Mouse (Mus musculus) left cerebral cortex, adult 18-20 months (tissue): ENCODE data around the gene Tada3. TPM values are rescaled to one million over a fixed set of nuclear protein-coding genes. Genes with fewer than 3 reads are reported as not detected.
"Not testable (repeated sequence)": the region's sequence is repeated elsewhere in the genome, so short reads cannot be mapped to it uniquely, and the experiment has no call there.

ENCODE experiments used
- DNase-seq, 2 experiments: peaks; one replicate each; pipeline ENCODE4 v3.0.0; 2021 to 2022; ENCODE audit warnings: low spot score in 2 of 2, mixed read lengths in 1 of 2
- microRNA-seq, 2 experiments: library from miRNA; unstranded; fragments of <30 nt; microRNA quantifications; one replicate each; pipeline ENCODE4 v1.2.0; 2021
- total RNA-seq, 2 experiments: library from RNA; stranded (reverse); gene quantifications; 2 replicates each; pipeline ENCODE4 v1.2.3; 2021

Tada3 gene
- total RNA-seq, 2 experiments from 2014 or later = 46.8 to 53.7 TPM

DNA sequence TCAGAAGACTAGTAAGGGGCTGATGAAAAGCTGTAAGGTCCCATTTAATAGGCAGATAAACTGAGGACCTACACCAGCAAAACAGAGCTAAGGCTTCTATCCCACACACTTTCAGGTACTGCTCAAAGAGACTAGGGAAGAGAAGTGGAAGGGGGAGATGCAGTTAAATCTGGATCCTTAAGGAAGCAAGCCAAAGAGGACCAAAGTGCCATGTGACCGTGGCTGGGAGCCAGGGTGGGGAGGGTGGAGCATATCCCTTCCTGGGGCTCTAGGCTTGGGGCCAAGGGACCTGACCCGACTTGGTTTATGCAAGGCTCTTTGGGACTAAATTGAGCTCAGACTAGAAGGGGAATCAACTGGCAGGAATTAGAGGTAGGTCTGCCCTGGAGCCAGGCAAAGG, 33.4 kb downstream of the Tada3 start:
- DNase-seq = peak in 1 of 2 experiments; percentile 24

DNA sequence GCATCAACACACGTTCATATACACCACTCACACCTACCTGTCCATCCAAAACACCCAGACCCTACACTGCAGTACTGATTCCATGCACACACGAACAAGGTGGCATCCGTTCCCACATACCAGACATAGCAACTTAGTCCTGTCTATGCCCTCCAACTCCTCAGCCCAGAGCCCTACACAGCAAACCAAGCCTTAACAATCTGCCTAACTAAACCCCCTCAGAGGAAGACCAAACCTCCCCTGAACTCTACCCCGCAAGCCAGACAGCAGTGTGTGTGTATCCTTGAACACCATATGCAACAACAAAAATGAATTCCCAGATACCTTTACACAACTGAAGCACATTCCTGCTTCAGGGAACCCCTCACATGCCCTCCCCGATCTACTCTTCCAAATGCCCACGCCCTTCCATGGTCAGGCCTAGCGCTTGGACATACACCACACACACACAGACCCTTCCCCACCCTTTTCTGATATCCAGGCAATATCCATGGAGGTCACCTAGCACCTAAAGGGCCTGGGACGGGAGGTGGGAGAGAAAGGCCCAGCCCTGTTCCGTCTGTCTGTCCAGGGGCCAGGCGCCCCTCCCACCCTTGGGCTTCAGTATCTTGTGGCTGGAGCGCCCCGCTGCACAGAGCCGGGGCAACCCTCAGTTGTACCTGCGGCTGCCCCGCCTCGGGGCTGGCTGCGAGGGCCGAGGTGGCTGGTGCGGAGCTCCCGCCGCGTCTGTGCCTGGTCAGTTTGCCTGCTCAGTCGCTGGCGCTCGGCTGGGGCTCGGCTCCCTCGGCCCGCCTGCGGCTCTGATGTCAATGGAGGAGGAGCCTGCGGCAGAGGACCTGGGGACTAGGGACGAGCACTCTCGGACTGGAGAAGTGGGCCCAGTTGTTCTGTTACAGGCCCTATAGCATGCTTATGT, 34.2 kb downstream of the Tada3 start, which contains the start of gene Camk1:
Camk1 (minus strand) TSS at position 808 of the 916 bp plus-strand sequence.
- DNase-seq = peak; percentile 72 to 84

DNA sequence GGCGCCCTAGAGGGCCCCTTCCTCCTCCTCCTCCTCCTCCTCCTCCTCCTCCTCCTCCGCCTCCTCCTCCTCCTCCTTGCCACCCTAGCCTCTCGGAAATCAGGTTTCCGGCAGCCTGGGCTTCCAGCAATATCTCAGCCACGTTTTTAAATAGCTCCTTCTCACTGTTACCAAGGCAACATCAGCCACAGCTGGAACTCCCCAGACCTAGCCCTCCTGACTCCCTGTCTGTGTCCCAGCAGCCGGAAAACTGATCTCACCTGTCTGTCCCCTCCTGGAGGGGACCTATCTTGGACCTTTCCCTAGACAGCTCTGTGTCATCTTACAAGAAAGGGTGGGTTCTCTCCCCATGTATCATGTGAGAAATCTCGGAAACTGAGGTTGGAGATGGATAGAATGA, 35.4 kb downstream of the Tada3 start:
- no peak for DNase-seq

DNA sequence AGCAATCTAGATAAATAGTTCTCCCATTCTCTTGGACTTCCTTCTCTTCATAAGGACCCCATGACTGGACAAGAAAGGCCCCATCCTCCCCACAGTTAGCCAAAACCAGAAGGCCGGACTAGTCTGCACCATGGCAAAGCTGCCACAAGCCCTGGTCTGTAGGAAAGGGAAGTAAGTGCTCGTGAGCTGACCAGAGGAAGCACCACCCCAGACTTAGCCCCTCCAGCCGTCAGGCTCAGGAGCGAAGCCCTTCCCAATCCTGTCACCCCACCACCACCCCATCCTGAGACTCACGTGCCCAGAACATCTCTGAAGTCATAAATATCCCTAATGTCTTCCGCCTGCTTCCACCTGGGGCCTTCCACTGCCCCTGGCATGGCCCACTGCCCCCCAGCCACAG, 36.1 kb downstream of the Tada3 start:
- no peak for DNase-seq

DNA sequence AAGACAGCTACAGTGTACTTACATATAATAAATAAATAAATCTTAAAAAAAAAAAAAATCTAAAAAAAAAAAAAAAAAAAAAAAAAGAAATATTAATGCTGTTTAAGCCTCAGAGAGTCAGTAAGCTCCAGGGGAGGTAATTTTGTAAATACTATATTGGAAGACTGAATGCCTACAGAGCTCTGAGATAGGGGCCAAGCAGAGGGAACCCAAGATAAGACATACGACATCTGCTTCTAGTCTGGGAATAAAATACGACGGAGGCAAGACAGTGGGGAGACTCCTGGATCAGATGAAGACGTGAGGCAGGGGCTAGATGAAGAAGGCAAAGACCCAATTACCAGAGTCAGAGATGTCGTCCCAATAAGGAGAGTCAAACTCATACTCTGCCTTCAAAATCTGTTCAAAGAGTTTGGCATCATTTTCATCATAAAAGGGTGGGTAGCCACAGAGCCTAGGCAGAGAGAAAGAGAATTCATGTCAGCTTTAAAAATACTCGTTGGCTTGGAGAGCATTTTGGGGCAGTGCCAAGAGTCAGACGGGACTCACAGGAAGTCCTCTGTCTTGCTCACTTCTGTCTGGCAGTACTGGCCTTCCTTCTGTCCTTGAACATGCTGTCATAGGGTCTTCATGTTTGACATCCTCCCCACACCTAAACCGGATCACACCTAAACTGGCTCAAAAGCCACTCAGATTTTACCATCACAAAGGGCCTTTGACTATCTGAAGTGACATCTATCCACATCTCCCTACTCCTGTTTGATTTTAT, 40.6 kb downstream of the Tada3 start:
- no peak for DNase-seq

DNA sequence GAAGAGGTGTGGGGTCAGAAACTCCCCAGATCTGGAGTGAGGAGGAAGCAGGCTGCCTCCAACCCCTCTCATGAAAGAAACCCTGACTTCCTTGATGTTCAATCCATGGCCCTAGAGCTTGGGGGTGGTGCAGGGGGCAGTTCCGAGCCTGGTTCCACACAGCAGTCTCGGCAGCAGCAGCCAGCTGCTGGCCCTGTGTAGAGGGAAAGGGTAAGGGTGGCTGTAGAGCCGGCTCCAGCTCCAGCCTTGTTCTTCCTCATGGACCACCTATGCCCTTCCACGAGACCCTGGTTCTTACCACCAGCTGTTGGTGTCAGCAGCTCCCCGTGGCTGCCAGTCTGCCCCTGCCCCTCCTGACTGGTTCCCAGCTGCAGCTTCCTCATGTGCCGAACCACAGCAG, 43.5 kb downstream of the Tada3 start:
- DNase-seq = no peak

DNA sequence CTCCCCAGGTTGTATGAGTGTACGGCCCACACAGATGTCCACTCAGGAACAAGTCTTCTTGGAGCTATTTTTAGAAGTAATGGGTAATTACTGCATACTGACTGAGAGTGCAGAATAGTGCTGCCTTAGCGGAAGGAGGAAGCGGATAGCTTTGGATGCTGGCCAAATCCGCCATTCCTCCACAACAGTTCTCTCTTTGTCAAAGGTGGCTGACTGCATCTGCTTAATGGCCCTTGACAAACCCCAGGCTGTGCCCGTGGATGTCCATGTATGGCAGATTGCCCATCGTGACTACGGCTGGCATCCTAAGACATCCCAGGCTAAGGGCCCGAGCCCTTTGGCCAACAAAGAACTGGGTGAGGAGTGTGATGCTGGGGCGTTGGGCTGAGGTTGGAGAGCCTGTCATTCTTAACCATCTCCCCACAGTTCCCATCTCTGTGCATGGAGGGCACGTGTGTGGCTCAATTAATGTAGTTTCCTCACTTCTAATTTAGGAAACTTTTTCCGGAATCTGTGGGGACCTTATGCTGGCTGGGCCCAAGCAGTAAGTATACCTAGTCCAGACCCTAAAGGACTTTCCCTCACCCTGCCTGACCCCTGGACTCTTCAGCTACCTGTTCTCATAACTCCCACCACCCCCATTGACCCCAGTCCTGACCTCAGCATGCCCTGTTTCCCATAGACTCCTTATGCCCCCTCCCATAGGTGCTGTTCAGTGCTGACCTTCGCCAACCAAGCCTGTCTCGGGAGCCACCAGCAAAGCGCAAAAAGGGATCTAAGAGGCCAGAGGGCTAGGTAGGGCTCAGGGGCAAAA, 44.3 kb downstream of the Tada3 start:
- DNase-seq = peak; percentile 36 to 55

DNA sequence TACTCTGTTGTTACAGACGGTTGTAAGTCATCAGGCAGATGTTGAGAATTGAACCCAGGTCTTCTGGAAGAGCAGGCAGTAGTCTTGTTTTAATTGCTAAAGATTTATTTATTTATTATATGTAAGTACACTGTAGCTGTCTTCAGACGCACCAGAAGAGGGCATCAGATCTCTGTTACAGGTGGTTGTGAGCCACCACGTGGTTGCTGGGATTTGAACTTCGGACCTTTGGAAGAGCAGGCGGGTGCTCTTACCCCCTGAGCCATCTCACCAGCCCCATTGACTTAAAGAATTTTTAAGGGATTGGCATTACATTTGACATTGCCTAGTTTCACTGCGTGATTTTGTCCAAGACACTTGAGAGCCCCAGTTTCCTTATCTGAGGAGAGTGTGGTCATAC, 44.9 kb downstream of the Tada3 start:
- DNase-seq = not testable (repeated sequence)

DNA sequence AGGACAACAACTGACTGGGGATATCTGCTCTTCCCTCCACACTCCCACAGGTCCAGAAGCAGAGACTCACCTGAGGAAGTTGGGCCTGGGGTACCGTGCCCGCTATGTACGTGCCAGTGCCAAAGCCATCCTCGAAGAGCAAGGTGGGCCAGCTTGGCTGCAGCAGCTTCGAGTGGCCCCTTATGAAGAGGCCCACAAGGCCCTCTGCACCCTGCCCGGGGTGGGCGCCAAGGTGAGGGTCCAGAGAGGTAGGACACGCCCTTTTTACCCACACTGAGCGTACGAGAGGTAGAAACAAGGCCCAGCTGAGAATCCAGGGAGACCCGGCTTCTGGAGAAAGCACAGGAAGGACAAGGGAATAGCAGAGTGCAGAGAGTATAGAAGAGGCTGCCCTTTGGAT, 46.0 kb downstream of the Tada3 start:
- DNase-seq = no peak

DNA sequence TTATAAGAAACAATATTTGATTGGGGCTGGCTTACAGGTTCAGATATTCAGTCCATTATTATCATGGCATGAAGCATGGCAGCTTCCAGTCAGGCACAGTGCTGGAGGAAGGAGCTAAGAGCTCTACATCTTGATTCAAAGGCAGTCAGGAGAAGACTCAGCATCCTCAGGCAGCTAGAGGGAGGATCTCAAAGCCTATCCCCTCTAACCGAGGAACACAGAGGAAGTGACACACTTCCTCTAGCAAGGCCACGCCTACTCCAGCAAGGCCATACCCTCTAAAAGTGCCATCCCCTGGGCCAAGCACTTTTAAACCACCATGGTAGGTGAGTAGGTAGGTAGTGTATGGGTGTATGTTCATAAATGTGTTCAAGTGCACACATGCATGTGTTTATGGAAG, 47.1 kb downstream of the Tada3 start:
- DNase-seq = no peak

DNA sequence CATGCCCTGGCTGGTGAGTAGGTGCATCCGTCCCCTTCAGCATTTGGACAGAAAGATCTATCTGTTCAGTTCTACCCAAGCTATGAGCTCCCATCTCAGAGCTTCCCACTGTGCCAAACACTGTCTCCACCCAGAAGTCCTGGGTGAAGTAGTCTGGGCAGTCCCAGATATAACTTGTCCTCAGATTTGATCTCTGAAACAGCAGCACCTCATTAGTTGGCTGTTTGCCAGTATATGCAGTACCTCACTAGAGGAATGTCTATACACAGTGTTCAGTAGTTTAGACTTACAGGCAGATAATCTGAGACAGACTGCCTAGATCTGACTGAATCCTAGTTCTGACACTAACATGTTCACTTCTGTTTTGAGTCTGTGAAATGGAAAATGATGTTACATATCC, 48.3 kb downstream of the Tada3 start:
- DNase-seq = no peak

DNA sequence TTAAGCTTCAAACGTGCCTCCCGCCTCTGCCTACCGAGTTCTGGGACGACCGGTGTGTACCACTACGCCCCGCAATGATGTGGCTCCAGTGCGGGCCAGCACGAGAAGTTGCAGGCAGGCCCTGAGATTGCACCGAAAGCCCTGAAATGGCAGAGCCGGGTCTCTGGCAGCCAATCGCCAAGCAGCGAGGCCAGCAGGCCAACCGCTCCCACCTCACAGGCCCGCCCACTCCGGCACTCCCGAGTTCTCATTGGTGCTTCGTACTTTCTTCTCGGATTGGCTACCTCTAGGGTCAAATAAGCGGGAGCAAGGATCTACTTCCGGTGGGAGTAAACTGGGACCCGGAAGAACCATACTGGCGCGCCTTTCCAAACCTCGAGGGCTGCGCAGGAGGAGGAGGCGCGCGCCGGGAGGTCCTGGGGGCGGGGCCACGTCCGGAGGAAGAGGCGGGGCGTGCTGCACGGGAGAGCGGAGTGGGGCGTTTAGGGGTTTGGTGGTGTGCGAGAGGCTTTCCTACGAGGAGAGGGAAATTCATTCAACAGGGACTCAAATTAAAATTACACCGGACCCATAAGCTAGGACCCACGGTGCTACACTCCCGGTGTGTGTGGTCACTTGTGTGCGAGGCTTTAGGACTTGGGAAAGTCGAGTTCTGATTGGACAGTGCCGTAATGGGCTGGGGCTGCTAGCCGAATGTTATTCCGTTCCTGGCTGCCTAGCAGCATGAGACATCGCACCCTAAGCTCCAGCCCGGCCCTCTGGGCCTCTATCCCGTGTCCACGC, 51.0 kb downstream of the Tada3 start, which contains the start of gene Ogg1:
Ogg1 (plus strand) TSS at position 440 of the 783 bp plus-strand sequence.
- peak; percentile 95 to 99 for DNase-seq

Small RNAs within 50 kb of the gene (microRNA-seq; reads per million reads assigned to microRNA genes)
- gene Gm24387 = 0 reads per million in 2 experiments

Other genes with a start within 250 kb of the Tada3 start
- 10 to 100 TPM; 70.8 to 71.8 TPM for gene Lhfpl4, start 182.5 kb downstream of the Tada3 start, total RNA-seq
- 10 to 100 TPM; 13.8 to 18.4 TPM for gene Mtmr14, start 140.0 kb downstream of the Tada3 start, total RNA-seq
- gene Cpne9, start 95.6 kb downstream of the Tada3 start, total RNA-seq = 10 to 100 TPM; 67.8 to 89.1 TPM
- 10 to 100 TPM; 29.1 to 31.2 TPM for gene Brpf1, start 70.7 kb downstream of the Tada3 start, total RNA-seq
- gene Ogg1, start 50.9 kb downstream of the Tada3 start, total RNA-seq = 1 to 10 TPM; 7.4 to 7.9 TPM
- 100 to 1,000 TPM; 124 to 128 TPM for gene Camk1, start 33.9 kb downstream of the Tada3 start, total RNA-seq
- gene Arpc4, start 232 bp upstream of the Tada3 start, total RNA-seq = 100 to 1,000 TPM; 256 to 267 TPM
- 10 to 100 TPM; 11.2 to 12.5 TPM for gene Ttll3, start 11.4 kb upstream of the Tada3 start, total RNA-seq
- gene Rpusd3, start 41.5 kb upstream of the Tada3 start, total RNA-seq = 10 to 100 TPM; 14.7 to 19.8 TPM
- gene Cidec, start 57.9 kb upstream of the Tada3 start, total RNA-seq = not detected
- gene Jagn1, start 64.7 kb upstream of the Tada3 start, total RNA-seq = 10 to 100 TPM; 41.9 to 42.6 TPM
- gene Il17re, start 80.6 kb upstream of the Tada3 start, total RNA-seq = under 1 TPM; 0.28 to 0.56 TPM
- gene Il17rc, start 93.5 kb upstream of the Tada3 start, total RNA-seq = 1 to 10 TPM; 4.9 to 8.2 TPM
- 100 to 1,000 TPM; 112 to 116 TPM for gene Creld1, start 105.4 kb upstream of the Tada3 start, total RNA-seq
- gene Prrt3, start 124.0 kb upstream of the Tada3 start, total RNA-seq = 10 to 100 TPM; 52.8 to 54.9 TPM
- 10 to 100 TPM; 71.8 to 77.6 TPM for gene Emc3, start 153.8 kb upstream of the Tada3 start, total RNA-seq
- 1 to 10 TPM; 1.5 to 2.2 TPM for gene Fancd2, start 153.8 kb upstream of the Tada3 start, total RNA-seq
- not detected for gene Fancd2os, start 222.8 kb upstream of the Tada3 start, total RNA-seq
- 100 to 1,000 TPM; 210 to 217 TPM for gene Brk1, start 226.9 kb upstream of the Tada3 start, total RNA-seq
- 10 to 100 TPM; 35.3 to 46.6 TPM for gene Vhl, start 246.1 kb upstream of the Tada3 start, total RNA-seq